12 mouse cellular contexts compared by ENCODE assay signal in genomic region chr4:148858194-148858593, GRCm38 (mm10). TPM values are rescaled to one million over a fixed set of nuclear protein-coding genes. Genes with fewer than 3 reads are reported as not detected.
A peak's percentile ranks its signal among the peaks of the same experiment; 100 is the strongest.
DNase-seq lines count a peak whose midpoint lies in the region; ATAC-seq and TF ChIP-seq lines count a peak whose summit lies in the region.
"Had no signal": no experiment of that assay in that cellular context is flagged by ENCODE, and none has a peak within 500 bp of the region (broad histone marks: within the 10 kb centered on the region; RNA-seq: fewer than 3 reads in every experiment).

No protein-coding gene starts in this region.

- intact Hi-C loops in left cerebral cortex, postnatal 4 days (cut with DNase I): no loop called here

- no peak overlapping the region for H3K4me2 ChIP-seq in hindbrain, embryonic 13.5 days
- H3K4me2 ChIP-seq in hindbrain, embryonic 11.5 days (replicated peaks; ENCODE audit: low read depth, low read length): no peak overlapping the region

- peak overlapping the region; percentile 43 for H3K9ac ChIP-seq in hindbrain, embryonic 13.5 days
- no peak overlapping the region for H3K9ac ChIP-seq in hindbrain, embryonic 11.5 days (ENCODE audit: low read depth, low read length)

- no peak overlapping the region for H3K27ac ChIP-seq in hindbrain, embryonic 13.5 days
- H3K27ac ChIP-seq in hindbrain, embryonic 11.5 days (ENCODE audit: low read depth, low read length): no peak overlapping the region
- H3K27ac ChIP-seq in layer of hippocampus, adult 2 months: no peak overlapping the region

- no peaks in the 10 kb centered on the region for H3K9me3 ChIP-seq in hindbrain, embryonic 13.5 days
- H3K9me3 ChIP-seq in hindbrain, embryonic 11.5 days (ENCODE audit: control insufficient read depth, low read length): no peaks in the 10 kb centered on the region

- no peak for TF ChIP-seq CTCF in layer of hippocampus, adult 2 months (conservative IDR thresholded peaks at IDR 0.05)

- 35% methylated on average over 7 of the region's 7 CpGs for whole genome bisulfite sequencing in hindbrain, embryonic 13.5 days
- WGBS in hindbrain, embryonic 11.5 days: 32% methylated on average over 7 of the region's 7 CpGs

- ATAC-seq in hindbrain, embryonic 13.5 days (ENCODE audit: low FRiP score): no peak
- ATAC-seq in hindbrain, embryonic 11.5 days (ENCODE audit: low FRiP score): no peak

- peaks cover 66% of the 10 kb centered on the region for H3K4me1 ChIP-seq in hindbrain, embryonic 13.5 days (replicated peaks)
- H3K4me1 ChIP-seq in hindbrain, embryonic 11.5 days (replicated peaks; ENCODE audit: control insufficient read depth, insufficient read depth, low read length): peaks cover 25% of the 10 kb centered on the region

- H3K36me3 ChIP-seq in hindbrain, embryonic 13.5 days: no peaks in the 10 kb centered on the region
- H3K36me3 ChIP-seq in hindbrain, embryonic 11.5 days (ENCODE audit: control insufficient read depth, insufficient read depth, low read length): no peaks in the 10 kb centered on the region

- DNase-seq in adrenal gland, adult 8-10 months: peak; percentile 59
- no peak for DNase-seq in adrenal gland, adult 18-20 months (ENCODE audit: low spot score in 2 of 2)
- no peak for DNase-seq in hindbrain, embryonic 11.5 days (ENCODE audit: low spot score)
- peak; percentile 60 to 80 for DNase-seq in kidney, adult 8-10 months
- DNase-seq in lung, postnatal 36 days: peak; percentile 71
- DNase-seq in left cerebral cortex, postnatal 4 days: no peak
- no peak for DNase-seq in layer of hippocampus, adult 2 months (ENCODE audit: low spot score in 2 of 2)
- DNase-seq: cerebellum, adult 9-10 months; gastrocnemius, postnatal 14 days; liver; spleen, adult 18-20 months had no signal

- peaks cover 80% of the 10 kb centered on the region for H3K27me3 ChIP-seq in hindbrain, embryonic 13.5 days
- H3K27me3 ChIP-seq in hindbrain, embryonic 11.5 days (ENCODE audit: control insufficient read depth, insufficient read depth, low read length): peaks cover 64% of the 10 kb centered on the region

- no peak overlapping the region for H3K4me3 ChIP-seq in hindbrain, embryonic 13.5 days
- H3K4me3 ChIP-seq in hindbrain, embryonic 11.5 days (ENCODE audit: low read depth, low read length): no peak overlapping the region
- H3K4me3 ChIP-seq in layer of hippocampus, adult 2 months: no peak overlapping the region

RNA-seq across cellular contexts. Expression of gene Casz1, which starts 54.0 kb away (rescaled TPM):
- total RNA-seq in adrenal gland, adult 8-10 months (2022): 10 to 100 TPM in 2 of 4 experiments, 1 to 10 TPM in 2; 5.3 to 14.4 (median 9.8) TPM
- total RNA-seq in adrenal gland, adult 18-20 months (2021): 1 to 10 TPM; 4.8 to 6.5 TPM
- 6.7 and 8.1 TPM in 2 replicates for polyA plus RNA-seq in hindbrain, embryonic 13.5 days (2015; fragmentation: Nextera tagmentation; extraction: Ambion mirVana)
- polyA plus RNA-seq in hindbrain, embryonic 11.5 days (2014; fragmentation: Nextera tagmentation; extraction: Ambion mirVana): 6.4 and 7.8 TPM in 2 replicates
- 1 to 10 TPM; 1.1 to 2.4 TPM for total RNA-seq in left cerebral cortex, postnatal 4 days (2021)
- under 1 TPM; 0.34 to 0.56 TPM for total RNA-seq in layer of hippocampus, adult 2 months (2021)

Comparison
In these comparisons a context has a peak if more than half of its experiments do, and no peak if none do; other contexts are left out.
1. DNase-seq: peak in adrenal gland, adult 8-10 months (single experiment), kidney, adult 8-10 months (2 of 2) and lung, postnatal 36 days (single experiment); none in adrenal gland, adult 18-20 months (0 of 2), hindbrain, embryonic 11.5 days (single experiment), left cerebral cortex, postnatal 4 days (single experiment) and layer of hippocampus, adult 2 months (0 of 2).